Mouse (Mus musculus): ENCODE data around the gene Slc6a2.

Slc6a2 gene

DNA sequence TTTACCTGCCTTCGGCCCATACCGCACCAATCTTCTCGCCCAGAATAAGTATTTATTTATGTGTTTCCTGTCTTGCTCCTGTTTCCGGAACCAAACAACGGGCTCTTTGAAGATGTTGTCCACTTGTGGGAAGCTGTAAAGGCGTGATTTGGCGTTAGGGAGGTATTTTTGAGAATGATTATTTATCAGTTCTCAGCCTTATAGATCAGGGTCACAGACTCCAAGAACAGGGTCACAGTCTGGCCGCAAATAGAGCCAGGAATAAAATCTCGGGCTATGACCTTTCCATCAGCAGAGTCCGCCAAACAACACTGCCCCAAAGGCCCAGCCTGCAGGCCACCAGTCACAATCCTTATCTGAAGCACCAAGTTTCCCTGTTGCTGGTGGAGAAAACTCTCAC lies at the start of gene Slc6a2:
Gene Slc6a2 (plus strand): TSS at position 301 of the 400 bp plus-strand sequence.
- no peak for DNase-seq

DNA sequence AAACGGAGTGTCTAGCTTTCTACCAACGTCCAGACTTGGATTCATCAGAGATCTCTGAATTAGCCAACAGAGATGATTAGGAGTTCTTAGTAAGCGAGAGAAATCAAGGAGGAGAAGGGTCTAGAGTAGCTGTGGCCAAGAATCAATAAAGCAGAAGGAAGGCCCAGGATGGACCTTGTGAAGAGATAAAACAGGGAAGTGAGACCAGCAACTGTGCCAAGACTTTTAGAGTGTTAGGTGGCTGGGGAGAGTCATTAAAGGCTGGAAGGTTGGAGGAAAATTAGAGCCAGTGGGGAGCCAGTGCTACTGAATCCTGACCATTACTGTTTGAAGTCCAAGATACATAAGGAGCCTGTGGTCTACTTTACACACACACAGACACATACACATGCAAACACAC lies 48.4 kb upstream of the Slc6a2 start:
- DNase-seq: no peak

DNA sequence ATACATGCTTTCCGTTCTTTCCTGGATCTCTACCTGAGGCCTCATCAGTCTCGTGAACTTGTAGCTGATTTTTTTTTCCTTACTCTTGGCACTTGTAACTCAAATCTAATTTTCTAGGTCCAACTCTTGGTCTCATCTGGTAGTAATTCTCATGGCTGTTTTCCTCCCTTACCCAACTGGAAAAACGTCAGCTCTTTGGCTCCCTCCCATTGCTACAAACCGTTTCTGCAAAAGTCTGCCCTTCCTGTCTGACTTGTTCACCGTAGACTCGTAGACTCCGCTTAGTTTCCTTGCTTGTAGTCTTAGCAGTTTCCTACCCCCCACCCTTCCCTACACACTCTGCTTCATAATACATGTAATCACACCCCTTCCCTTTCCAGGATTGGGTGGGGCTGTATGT lies 46.5 kb upstream of the Slc6a2 start:
- no peak for DNase-seq

DNA sequence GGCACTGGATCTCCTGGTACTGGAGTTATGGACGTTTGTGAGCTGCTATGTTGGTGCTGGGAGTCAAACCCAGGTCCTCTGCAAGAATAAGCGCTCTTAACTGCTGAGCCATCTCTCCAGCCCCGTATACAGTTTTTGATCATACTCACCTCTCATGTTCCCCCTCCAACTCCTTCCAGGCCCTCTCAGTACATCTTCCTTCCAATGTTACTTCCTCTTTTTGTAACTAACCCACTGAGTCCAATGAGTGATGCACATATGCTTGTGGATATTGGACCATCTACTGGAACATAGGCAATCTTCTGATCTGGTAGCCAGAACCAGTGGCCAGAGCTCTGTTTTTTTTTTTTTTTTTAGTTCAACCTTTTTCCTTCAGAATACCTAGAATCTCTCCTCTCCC lies 43.8 kb upstream of the Slc6a2 start:
- no peak for DNase-seq

GRCm38 (mm10) chr8:92921768-92922167 lies 38.1 kb upstream of the Slc6a2 start:
- DNase-seq: no peak

DNA sequence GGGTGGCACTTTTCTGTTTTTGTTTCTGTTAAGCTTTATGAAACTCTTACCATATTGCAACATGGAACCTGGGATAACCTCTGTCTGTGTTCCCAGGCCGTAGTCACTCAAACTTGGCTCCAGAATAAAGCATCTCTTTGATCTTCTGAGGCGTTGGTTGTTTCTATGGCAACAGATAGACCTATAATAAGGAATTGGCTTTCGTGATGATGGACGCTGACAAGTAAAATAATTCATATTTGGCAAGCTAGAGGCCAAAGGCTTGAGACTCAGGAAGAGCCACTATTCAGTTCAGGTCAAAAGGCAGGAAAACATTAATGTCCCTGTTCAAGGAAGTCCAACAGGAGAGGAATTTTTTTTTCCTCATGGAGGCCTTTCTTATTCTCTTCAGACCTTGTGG lies 30.9 kb upstream of the Slc6a2 start:
- DNase-seq: no peak

- no peak for DNase-seq
Observed at GRCm38 (mm10) chr8:92938056-92938455, 21.8 kb upstream of the Slc6a2 start.

GRCm38 (mm10) chr8:92949071-92949470 lies 10.8 kb upstream of the Slc6a2 start:
- DNase-seq: no peak

DNA sequence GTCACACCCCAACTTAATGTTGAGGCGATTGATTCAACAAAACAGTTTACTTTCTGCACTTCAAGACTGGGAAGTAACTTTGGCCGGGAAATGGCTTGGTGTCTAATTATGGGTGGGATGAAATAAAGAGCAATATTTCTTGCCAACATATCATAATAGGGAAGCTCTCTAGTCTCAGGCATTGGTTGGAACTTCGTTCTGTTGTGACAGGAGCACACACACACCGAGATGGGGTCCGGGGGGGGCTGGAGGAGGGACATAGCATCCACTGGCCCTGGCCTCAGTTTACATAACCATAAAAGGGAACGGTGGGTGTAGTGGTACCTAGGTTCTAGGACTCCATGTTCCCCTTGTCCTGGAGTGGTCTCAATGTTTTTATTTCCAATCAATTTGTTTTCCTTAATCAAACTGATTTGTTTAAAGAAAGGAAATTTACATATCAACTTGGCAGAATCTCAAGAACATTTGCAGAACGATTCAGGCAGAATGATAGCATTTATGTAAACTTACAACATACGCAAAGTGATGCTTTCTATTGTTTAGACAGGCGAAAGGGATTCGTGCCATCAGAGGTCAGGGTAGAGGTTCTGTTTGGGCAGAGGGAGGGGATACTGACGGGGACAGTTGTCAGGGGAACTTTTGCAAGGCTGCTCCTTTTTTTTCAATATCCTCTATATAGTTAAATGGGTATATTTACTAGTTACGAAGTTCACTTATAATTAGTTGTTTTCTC lies 9.1 kb upstream of the Slc6a2 start:
- DNase-seq: no peak

- DNase-seq: no peak
Observed at GRCm38 (mm10) chr8:92954044-92954443, 5.8 kb upstream of the Slc6a2 start.

GRCm38 (mm10) chr8:92960451-92960911 lies 602 bp downstream of the Slc6a2 start:
- no peak for DNase-seq

GRCm38 (mm10) chr8:92961088-92961487 lies 1.2 kb downstream of the Slc6a2 start:
- no peak for DNase-seq

DNA sequence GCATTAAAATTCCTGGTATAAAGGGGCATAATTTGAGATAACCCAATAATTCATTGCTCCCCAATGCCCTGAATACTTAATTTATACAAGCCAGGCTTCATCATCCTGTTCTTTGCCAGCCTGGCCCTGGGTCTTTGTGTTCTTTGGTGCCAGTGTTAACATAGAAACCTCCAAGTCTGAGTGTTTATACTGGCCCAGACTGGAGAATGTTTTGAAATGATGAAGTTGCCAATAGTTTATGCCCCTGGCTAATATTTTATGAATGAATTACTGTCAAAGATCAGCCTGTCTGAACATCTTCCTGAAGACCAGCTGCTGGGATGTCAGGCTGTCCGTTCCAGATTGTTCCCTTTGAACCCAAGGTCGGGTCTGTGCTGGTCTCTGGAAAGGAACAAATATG lies 4.7 kb downstream of the Slc6a2 start:
- DNase-seq: no peak

GRCm38 (mm10) chr8:92972949-92973348 lies 13.1 kb downstream of the Slc6a2 start:
- peak; percentile 3 for DNase-seq

- no peak for DNase-seq
Observed at GRCm38 (mm10) chr8:92976656-92977055, 16.8 kb downstream of the Slc6a2 start.

GRCm38 (mm10) chr8:92982491-92982890 lies 22.6 kb downstream of the Slc6a2 start:
- no peak for DNase-seq

GRCm38 (mm10) chr8:92984376-92984775 lies 24.5 kb downstream of the Slc6a2 start:
- no peak for DNase-seq

DNA sequence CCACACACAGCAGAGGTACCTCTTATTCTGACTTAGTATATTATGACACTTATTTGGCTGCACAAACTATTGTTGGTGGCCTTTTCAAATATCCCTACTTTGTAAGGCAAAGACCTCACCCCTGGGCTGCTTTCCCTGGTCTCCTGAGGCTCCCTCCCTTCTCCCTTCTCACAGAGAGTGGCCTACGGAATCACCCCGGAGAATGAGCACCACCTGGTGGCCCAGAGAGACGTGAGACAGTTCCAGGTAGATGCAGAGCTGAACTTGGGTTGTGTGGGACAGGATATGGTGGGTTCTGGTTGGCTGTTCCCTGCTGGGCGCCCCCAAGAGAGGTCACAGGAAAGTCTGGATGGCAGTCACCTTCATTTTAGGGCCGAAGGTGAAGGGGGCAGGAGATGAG lies 37.0 kb downstream of the Slc6a2 start:
- DNase-seq: peak; percentile 4

GRCm38 (mm10) chr8:92998600-92998999 lies 38.7 kb downstream of the Slc6a2 start:
- DNase-seq: peak; percentile 13

GRCm38 (mm10) chr8:93010286-93010685 lies 50.4 kb downstream of the Slc6a2 start:
- DNase-seq: peak; percentile 31

- peak; percentile 73 for DNase-seq
Observed at GRCm38 (mm10) chr8:93011439-93011838, 51.6 kb downstream of the Slc6a2 start.

GRCm38 (mm10) chr8:93012226-93012625 lies 52.3 kb downstream of the Slc6a2 start:
- no peak for DNase-seq

GRCm38 (mm10) chr8:93014300-93014699 lies 54.4 kb downstream of the Slc6a2 start:
- DNase-seq: no peak

DNA sequence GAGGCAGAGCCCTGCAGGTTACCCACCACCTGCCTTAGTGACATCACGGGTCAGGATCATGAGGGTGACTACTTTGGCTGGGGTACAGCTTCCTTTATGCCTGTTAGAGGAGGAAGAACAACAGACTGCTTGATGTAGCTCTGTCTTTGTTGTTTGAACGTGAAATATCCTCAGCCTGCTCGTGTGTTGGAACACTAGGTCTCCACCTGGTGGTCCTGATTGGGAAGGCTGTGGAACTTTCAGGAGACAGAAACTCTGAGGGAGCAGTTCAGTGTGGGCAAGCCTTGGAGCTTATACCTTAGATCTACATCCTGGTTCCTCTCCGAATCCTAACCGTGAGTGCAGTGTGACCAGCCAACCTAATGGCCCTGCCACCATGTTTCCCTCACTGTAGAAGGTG lies 61.9 kb downstream of the Slc6a2 start:
- no peak for DNase-seq

DNA sequence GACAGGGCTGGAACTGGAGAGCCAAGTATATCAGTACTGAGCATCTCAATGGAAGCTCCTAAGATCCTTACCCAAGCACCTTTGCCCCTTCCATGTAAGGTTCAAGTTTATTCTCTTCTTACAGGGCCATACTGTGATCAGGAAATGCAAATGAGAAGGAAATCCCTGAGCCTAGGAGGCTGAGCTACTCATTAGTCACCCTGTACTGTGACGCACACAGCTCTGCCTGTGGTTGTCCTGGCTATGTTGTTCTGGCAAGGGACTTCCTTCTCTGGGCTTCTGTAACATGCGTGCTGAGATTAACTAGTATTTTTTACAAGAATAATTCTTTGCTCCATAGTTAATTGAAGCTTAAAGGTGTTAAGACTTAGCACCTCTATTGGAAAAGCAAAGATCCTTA lies 70.8 kb downstream of the Slc6a2 start:
- no peak for DNase-seq

Data from cerebellum, adult 9-10 months (tissue).